Mouse (Mus musculus) hindbrain, embryonic 15.5 days (tissue): ENCODE data around the gene Sod2. TPM values are rescaled to one million over a fixed set of nuclear protein-coding genes. Genes with fewer than 3 reads are reported as not detected.
A peak's percentile ranks its signal among the peaks of the same experiment; 100 is the strongest.
"Not testable (repeated sequence)": the region's sequence is repeated elsewhere in the genome, so short reads cannot be mapped to it uniquely, and the experiment has no call there.

Experiments
- ATAC-seq: fragments of 200-750 bp; cut with Nextera tagmentation; 2 replicates; pipeline ENCODE4 v1.8.0; 2017; ENCODE audit warnings: low read depth, moderate number of reproducible peaks, moderate TSS enrichment; ENCODE audit not compliant: low FRiP score
- H3K27ac ChIP-seq: fragments of 300-500 bp; sonication (generic); replicated peaks from 2 replicates; pipeline ENCODE4 v1.5.1; 2015; ENCODE audit warnings: mild to moderate bottlenecking, inconsistent platforms
- H3K27me3 ChIP-seq: fragments of 300-500 bp; sonication (generic); 2 replicates; pipeline ENCODE4 v1.6.1; 2015; ENCODE audit warnings: control low read depth, inconsistent platforms
- H3K36me3 ChIP-seq: fragments of 300-500 bp; sonication (generic); 2 replicates; pipeline ENCODE4 v1.6.1; 2015; ENCODE audit warnings: control low read depth, inconsistent platforms
- H3K4me1 ChIP-seq: fragments of 300-500 bp; sonication (generic); replicated peaks from 2 replicates; pipeline ENCODE4 v1.6.1; 2015; ENCODE audit warnings: control low read depth, inconsistent platforms
- H3K4me2 ChIP-seq: fragments of 300-500 bp; sonication (generic); 2 replicates; pipeline ENCODE4 v1.6.1; 2015; ENCODE audit warnings: moderate library complexity, mild to moderate bottlenecking, inconsistent platforms
- H3K4me3 ChIP-seq: fragments of 300-500 bp; sonication (generic); 2 replicates; pipeline ENCODE4 v1.5.1; 2015; ENCODE audit warnings: mild to moderate bottlenecking, inconsistent platforms
- H3K9ac ChIP-seq: fragments of 300-500 bp; sonication (generic); 2 replicates; pipeline ENCODE4 v1.6.1; 2015; ENCODE audit warnings: inconsistent platforms
- H3K9me3 ChIP-seq: fragments of 300-500 bp; sonication (generic); 2 replicates; pipeline ENCODE4 v1.6.1; 2016; ENCODE audit warnings: control low read depth, inconsistent platforms
- WGBS: fragments of 180-500 bp; shearing (Covaris S2); methylation state at CpG from one replicate; pipeline ENCODE4 v1.1.7; 2015; 5-methylcytosine and 5-hydroxymethylcytosine counted together
- polyA plus RNA-seq: library from polyadenylated mRNA; unstranded; fragments of >200 nt; fragmentation: Nextera tagmentation; extraction: Ambion mirVana; gene quantifications from 2 replicates; pipeline ENCODE4 v1.2.1, GENCODE M21; 2015

The Sod2 gene
- 134 and 143 TPM in 2 replicates for polyA plus RNA-seq

- Histone ChIP-seq H3K4me2 (peak within 1 kb of the TSS; percentile 91), H3K9ac (peak within 1 kb of the TSS; percentile 80), H3K27ac (peak within 1 kb of the TSS; percentile 90), H3K4me1 (peaks cover 18% of the 10 kb centered on the region), H3K4me3 (peak within 1 kb of the TSS; percentile 77)
- H3K27me3 ChIP-seq, H3K9me3 ChIP-seq, H3K36me3 ChIP-seq, ATAC-seq: not testable (repeated sequence)
- WGBS: 93% methylated on average over 2 of the region's 2 CpGs
Observed at GRCm38 (mm10) chr17:13006546-13006945, at the start of gene Sod2. Sod2 (plus strand) TSS chr17:13006846.

- peak overlapping the region; percentile 31 for H3K4me3 ChIP-seq
- peak overlapping the region; percentile 54 for H3K4me2 ChIP-seq
- not testable (repeated sequence) for H3K27me3 ChIP-seq, ATAC-seq, H3K9ac ChIP-seq, H3K9me3 ChIP-seq, H3K27ac ChIP-seq
- peaks cover 22% of the 10 kb centered on the region for H3K4me1 ChIP-seq
- peaks cover 18% of the 10 kb centered on the region for H3K36me3 ChIP-seq
- WGBS: 0% methylated on average over 1 of the region's 2 CpGs
Observed at GRCm38 (mm10) chr17:12959377-12959776, 47.3 kb upstream of the Sod2 start.

DNA sequence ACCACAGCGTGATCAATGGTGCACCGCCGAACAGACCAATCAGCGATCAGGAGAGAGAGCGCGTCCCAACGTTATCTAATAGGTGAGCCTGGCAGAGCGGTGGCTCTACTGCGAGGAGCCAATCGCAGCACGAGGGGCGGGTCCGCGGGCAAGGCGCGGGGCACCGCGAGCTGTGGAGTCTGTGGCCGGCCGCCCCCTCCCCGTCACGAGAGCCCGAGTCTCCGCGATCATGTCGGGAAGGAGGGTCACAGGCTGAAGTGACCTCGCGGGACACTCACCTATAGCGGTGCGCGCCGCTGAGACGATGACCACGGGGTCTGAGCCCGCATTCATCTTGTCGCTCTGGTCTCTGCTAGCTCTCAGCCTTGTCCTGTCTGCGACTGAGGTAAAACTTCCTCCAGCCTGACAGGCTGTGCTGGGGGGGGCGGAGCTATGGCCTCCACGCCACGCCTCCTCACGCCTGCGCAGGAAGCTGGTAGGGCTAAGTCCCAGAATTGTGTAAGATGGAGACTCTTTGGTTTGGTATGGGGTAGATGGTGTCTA lies 46.2 kb upstream of the Sod2 start, which contains the start of gene Acat2:
Gene Acat2 (minus strand): TSS at position 417 of the 543 bp plus-strand sequence.
- Histone ChIP-seq H3K9me3 (no peaks in the 10 kb centered on the region), H3K4me1 (peaks cover 22% of the 10 kb centered on the region), H3K27me3 (no peaks in the 10 kb centered on the region), H3K27ac (peak within 1 kb of the TSS; percentile 96), H3K4me2 (peak within 1 kb of the TSS; percentile 88), H3K9ac (peak within 1 kb of the TSS; percentile 54), H3K4me3 (peak within 1 kb of the TSS; percentile 63), H3K36me3 (peaks cover 18% of the 10 kb centered on the region)
- under 1% methylated on average over 42 of the region's 42 CpGs for WGBS
- ATAC-seq: peak; percentile 99

- Histone ChIP-seq H3K9ac (no peak overlapping the region), H3K4me1 (peaks cover 12% of the 10 kb centered on the region), H3K9me3 (no peaks in the 10 kb centered on the region), H3K36me3 (peaks cover 23% of the 10 kb centered on the region), H3K27me3 (no peaks in the 10 kb centered on the region), H3K4me3 (no peak overlapping the region), H3K4me2 (no peak overlapping the region), H3K27ac (no peak overlapping the region)
- WGBS: 83% methylated on average over 3 of the region's 3 CpGs
- ATAC-seq: no peak
Observed at GRCm38 (mm10) chr17:12963476-12963875, 43.2 kb upstream of the Sod2 start.

GRCm38 (mm10) chr17:12967173-12967572 lies 39.5 kb upstream of the Sod2 start:
- H3K27ac ChIP-seq: no peak overlapping the region
- H3K4me3 ChIP-seq: no peak overlapping the region
- H3K4me2 ChIP-seq: no peak overlapping the region
- ATAC-seq: no peak
- H3K9me3 ChIP-seq: no peaks in the 10 kb centered on the region
- H3K27me3 ChIP-seq: no peaks in the 10 kb centered on the region
- WGBS: 96% methylated on average over 2 of the region's 2 CpGs
- peaks cover 38% of the 10 kb centered on the region for H3K36me3 ChIP-seq
- H3K4me1 ChIP-seq: no peaks in the 10 kb centered on the region
- no peak overlapping the region for H3K9ac ChIP-seq

DNA sequence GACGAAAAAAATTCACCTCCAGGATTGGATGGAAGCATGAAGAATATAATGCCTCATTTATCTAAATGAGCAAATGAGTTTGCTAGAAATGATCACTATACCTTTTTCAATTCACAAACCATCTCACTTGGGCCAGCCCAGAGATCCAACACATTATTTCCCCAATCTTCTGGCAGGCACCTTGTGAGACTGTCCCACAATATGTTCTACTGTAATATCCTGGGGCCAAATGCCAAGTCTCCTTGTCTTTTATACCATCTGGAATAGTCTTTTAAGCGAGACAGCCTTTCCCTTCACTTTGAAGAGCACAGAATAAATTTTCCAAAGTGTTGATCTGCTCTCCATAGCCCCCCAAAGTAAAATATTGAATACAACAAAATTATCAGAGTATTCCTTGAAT lies 32.8 kb upstream of the Sod2 start:
- WGBS: 79% methylated on average over 2 of the region's 2 CpGs
- no peak overlapping the region for H3K27ac ChIP-seq
- no peaks in the 10 kb centered on the region for H3K27me3 ChIP-seq
- H3K4me3 ChIP-seq: no peak overlapping the region
- no peaks in the 10 kb centered on the region for H3K9me3 ChIP-seq
- H3K36me3 ChIP-seq: peaks cover 58% of the 10 kb centered on the region
- H3K4me2 ChIP-seq: no peak overlapping the region
- no peak for ATAC-seq
- no peaks in the 10 kb centered on the region for H3K4me1 ChIP-seq
- H3K9ac ChIP-seq: no peak overlapping the region

DNA sequence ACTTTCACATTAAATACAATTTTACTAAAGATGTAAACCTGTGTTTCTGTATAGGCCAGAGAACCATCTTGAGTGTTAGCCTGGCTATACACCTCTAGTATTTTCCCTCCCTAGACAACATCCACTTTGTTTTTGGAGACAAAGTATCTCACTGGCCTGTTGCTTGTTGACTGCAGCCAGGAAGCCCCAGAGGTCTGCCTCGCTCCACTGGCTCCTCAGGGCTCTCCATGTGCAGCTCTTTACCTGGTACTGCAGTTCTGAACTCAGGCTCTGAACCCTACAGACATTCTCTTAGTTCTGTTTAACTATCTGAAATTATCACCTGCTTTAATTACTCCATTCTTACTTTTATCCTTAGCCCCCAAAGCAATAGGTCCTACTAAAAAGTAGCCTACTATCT lies 28.1 kb upstream of the Sod2 start:
- Histone ChIP-seq H3K4me2 (no peak overlapping the region), H3K36me3 (peaks cover 68% of the 10 kb centered on the region)

GRCm38 (mm10) chr17:12983988-12984387 lies 22.7 kb upstream of the Sod2 start:
- WGBS: 92% methylated on average over 2 of the region's 2 CpGs
- ATAC-seq: no peak
- Histone ChIP-seq H3K4me3 (no peak overlapping the region), H3K9ac (no peak overlapping the region), H3K36me3 (peaks cover 37% of the 10 kb centered on the region), H3K9me3 (no peaks in the 10 kb centered on the region), H3K4me2 (no peak overlapping the region), H3K27ac (no peak overlapping the region), H3K4me1 (peaks cover 5% of the 10 kb centered on the region), H3K27me3 (no peaks in the 10 kb centered on the region)

More for the DNA sequence above, 28.1 kb upstream of the Sod2 start:
- H3K4me1 ChIP-seq: no peaks in the 10 kb centered on the region
- H3K4me3 ChIP-seq: no peak overlapping the region
- no peak overlapping the region for H3K9ac ChIP-seq
- ATAC-seq: no peak
- no peak overlapping the region for H3K27ac ChIP-seq
- no peaks in the 10 kb centered on the region for H3K9me3 ChIP-seq
- WGBS: 100% methylated on average over 1 of the region's 1 CpGs
- no peaks in the 10 kb centered on the region for H3K27me3 ChIP-seq

DNA sequence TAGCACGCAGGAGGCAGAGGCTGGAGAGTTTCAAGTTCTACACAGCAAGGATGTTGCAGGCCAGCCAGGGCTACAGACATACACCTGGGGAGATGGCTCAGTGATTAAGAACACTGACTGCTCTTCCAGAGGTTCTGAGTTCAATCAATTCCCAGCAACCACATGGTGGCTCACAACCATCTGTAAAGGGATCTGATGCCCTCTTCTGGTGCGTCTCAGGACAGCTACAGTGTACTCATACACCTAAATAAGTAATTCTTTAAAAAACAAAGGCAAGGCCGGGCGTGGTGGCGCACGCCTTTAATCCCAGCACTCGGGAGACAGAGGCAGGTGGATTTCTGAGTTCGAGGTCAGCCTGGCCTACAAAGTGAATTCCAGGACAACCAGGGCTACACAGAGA lies 18.6 kb upstream of the Sod2 start:
- ATAC-seq, H3K27ac ChIP-seq, H3K4me2 ChIP-seq, H3K4me3 ChIP-seq, H3K36me3 ChIP-seq, H3K27me3 ChIP-seq, H3K9me3 ChIP-seq, H3K9ac ChIP-seq: not testable (repeated sequence)
- WGBS: 95% methylated on average over 8 of the region's 8 CpGs
- H3K4me1 ChIP-seq: peaks cover 27% of the 10 kb centered on the region

DNA sequence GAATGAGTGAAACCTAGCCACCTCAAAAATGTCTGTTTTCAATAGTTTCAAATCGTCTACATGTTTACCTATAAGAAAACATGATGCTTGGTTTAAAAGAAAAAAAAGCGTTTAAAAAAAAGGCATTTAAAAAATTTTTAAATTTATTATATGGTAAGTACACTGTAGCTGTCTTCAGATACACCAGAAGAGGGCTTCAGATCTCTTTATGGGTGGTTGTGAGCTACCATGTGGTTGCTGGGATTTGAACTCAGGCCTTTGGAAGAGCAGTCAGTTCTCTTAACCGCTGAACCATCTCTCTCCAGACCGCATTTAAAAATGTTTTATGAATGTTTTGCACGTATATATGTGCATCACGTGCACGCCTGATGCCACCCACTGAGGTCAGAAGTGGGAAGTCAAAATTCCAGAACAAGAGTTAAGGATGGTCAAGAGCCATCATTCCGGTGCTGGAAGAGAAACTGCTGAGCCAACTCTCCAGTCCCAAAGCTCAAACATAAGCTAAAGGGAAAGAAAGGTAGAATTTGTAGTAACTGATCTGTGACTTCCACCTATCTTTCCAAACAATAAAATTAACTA lies 16.0 kb upstream of the Sod2 start:
- Histone ChIP-seq H3K9me3 (no peaks in the 10 kb centered on the region), H3K9ac (peak overlapping the region; percentile 98), H3K27me3 (no peaks in the 10 kb centered on the region), H3K36me3 (no peaks in the 10 kb centered on the region), H3K4me1 (peaks cover 30% of the 10 kb centered on the region), H3K4me3 (peak overlapping the region; percentile 96), H3K27ac (peak overlapping the region; percentile 100), H3K4me2 (peak overlapping the region; percentile 82)
- WGBS: 58% methylated on average over 8 of the region's 8 CpGs
- no peak for ATAC-seq

- no peaks in the 10 kb centered on the region for H3K36me3 ChIP-seq
- no peaks in the 10 kb centered on the region for H3K27me3 ChIP-seq
- 3% methylated on average over 12 of the region's 12 CpGs for WGBS
- H3K4me2 ChIP-seq: peak overlapping the region; percentile 82
- peaks cover 30% of the 10 kb centered on the region for H3K4me1 ChIP-seq
- ATAC-seq: no peak
- peak overlapping the region; percentile 100 for H3K27ac ChIP-seq
- H3K9me3 ChIP-seq: no peaks in the 10 kb centered on the region
- H3K9ac ChIP-seq: peak overlapping the region; percentile 98
- H3K4me3 ChIP-seq: peak overlapping the region; percentile 96
Observed at GRCm38 (mm10) chr17:12991194-12991634, 15.4 kb upstream of the Sod2 start.

DNA sequence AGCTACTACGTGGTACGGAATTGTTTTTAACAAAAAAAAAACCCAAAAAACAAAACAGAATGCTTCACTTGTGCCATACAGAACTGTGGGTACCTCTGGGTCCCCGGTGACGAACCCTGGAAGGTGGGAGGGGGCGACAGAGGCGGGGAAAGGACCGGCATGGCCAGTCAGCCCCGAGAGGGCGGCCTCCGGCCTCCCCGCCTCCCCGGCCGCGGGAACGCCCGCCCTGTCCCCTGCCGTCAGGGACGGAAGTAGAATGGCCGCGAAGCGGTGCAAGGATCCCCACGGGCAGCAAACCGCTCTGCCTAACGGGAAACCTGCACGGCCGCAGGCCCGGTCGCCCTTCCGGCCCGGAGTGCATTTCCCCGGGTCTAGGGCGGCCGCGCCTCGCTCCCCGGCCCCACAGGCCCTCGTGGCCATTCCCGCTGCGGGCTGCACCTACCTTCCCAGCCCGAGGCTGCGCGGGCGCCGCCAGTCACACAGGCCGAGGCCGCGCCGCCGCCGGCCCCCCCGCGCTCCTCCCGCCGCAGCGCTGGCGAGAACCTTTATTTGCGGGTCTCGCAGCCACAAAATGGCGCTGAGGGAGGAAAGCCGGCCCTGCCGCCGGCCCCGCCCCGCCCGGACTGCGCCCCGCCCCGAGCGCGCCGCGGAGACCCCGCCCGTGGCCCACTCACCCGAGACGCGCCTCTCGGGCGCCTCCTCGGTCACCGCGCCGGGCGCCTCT lies 14.8 kb upstream of the Sod2 start:
- Histone ChIP-seq H3K9ac (peak overlapping the region; percentile 98), H3K27ac (peak overlapping the region; percentile 100), H3K9me3 (no peaks in the 10 kb centered on the region), H3K4me3 (peak overlapping the region; percentile 96), H3K4me1 (peaks cover 30% of the 10 kb centered on the region), H3K4me2 (peak overlapping the region; percentile 82), H3K27me3 (no peaks in the 10 kb centered on the region), H3K36me3 (no peaks in the 10 kb centered on the region)
- under 1% methylated on average over 71 of the region's 84 CpGs for WGBS
- peak; percentile 92 for ATAC-seq
